Mouse (Mus musculus) kidney, postnatal 25 days (tissue): Measurements from ENCODE around the gene Pcf11.

ENCODE experiments used
- DNase-seq, 2 experiments: peaks; one replicate each; pipeline ENCODE4 v3.0.0; 2021; ENCODE audit warnings: mixed read lengths in 2 of 2

Pcf11 gene

DNA sequence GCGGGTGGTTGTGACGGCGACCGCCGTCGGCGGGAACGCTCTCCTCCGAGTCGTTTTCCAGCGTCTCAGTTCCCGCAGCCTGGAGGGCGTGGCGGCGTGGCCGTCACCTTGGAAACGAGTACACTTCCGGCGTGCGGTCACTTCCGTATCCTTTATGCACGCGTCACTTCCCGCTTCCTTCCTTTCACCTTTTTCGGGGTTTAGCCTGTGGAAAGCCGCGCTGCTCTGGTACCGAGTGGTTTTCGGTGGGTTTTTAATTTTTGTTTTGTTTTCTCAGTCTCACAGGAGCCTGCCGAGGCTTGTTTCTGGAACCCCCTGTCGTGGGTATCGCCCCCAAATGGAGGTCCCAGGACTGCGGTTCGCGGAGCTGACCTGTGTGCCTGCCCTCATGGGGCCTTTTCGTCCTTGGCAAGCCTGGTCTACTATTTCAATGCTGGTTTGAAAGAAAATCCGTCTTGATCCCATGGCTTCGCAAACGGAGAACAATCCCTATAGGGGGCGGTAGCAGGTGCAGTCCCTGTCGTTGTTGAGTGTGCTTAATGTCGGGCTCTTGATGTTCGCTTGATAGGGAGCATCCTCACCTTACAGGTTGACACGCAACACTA lies 32.6 kb downstream of the Pcf11 start, which contains the start of gene Ankrd42:
Gene Ankrd42, minus strand, starts transcription at position 122 of the 605 bp plus-strand sequence.
- peak; percentile 95 for DNase-seq

DNA sequence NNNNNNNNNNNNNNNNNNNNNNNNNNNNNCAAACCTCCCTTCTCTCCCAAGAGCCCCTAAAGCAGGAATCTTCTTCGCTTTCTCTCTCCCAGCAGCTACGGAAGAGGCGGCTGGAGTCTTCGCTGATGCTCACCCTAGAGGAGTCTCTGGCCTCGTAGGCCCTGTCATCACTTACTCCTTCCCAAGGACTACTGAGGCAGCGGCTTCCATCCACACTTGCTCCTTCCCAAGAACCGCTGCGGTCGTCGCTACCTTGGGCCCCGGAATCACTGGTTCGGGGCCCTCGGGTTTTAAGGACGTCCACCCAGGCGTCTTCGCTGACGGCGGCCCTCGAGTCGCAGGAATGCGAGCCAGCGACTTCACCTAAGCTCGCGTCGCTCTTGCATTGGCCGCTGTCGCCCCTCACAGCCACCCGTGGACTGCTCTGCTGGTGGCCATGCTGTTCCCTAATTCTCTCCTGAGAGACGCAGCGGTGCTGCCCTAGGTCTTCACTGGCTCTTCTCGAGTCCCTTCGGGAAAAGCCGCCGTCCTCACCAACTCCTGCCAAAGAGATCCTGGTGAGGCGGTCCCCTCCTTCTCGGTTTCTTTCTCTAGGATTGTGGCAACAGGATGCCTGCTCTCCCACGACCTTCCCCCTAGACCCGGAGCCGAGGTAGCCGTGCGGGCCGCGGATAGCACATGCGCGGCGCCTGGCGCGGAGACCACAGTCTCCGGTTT lies 33.3 kb downstream of the Pcf11 start:
- DNase-seq = no peak

DNA sequence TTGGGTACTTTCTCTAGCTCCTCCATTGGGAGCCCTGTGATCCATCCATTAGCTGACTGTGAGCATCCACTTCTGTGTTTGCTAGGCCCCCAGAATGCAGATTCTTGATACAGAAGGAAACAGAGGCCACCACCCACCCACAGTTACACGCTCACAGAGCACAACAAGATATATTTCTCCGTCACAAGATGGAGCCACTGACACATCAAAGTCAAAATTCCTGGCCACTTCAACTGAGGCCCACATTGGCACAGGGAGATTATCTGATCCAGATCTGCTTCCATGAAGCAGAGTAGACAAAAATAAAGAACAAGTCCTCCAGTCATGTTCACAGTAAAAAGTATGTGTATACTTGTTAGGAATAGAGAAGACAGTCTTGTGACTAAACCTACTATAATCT lies 39.6 kb downstream of the Pcf11 start:
- peak in 1 of 2 experiments; percentile 39 for DNase-seq

DNA sequence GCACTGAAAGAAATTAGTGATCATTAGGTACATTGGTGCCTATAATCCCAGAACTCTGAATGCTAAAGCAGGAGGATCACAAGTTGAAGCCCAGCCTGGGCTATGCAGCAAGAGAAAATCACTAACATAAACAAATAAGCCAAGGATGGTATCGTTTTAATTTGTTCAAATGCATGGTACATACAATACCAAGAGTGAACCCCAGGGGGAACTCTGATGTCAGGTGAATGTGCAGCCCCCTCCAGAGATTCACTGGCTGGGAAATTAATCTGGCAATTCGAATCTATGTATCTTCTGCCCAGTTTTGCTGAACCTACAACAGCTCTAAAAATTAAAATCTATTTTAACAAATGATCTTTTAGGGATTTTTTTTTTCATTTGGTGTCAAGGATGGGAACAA lies 45.2 kb downstream of the Pcf11 start:
- DNase-seq = no peak

DNA sequence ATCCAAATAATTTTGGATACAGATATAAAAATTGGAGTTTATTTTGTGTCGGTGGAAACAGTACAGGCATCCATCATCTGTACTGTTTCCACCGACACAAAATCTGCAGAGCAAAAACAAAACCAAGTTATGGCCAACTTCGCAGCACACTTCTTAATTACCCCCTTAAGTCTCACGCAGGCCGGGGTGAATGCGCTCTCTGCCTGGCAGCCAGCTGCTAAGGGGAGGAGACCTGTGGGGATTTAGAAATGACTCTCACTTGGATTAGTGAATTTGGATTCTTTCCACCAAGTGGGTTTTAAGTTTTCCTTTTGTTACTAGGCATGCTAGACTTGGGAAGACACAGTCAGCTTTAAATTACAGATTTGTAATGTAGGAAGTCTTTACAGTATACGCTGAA lies 58.9 kb downstream of the Pcf11 start:
- DNase-seq = no peak

DNA sequence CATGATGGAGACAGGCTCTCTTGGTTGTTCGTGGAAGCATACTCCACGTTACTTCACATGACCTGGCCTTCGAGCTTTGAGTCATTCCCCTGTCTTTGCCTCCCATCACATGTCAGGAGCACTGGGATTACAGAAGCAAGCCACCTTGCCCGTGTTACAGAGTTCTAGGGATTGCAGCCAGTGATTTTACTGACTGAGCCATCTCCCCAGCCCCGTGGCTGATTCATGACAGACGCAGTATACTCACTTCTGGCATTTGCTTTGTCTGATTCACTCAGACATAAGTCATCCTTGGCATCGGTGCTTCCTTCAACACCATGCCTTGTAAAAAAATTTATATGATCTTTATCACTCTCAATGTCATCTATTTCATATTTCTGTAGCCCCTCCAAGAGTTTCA lies 64.8 kb downstream of the Pcf11 start:
- no peak for DNase-seq
